Mouse (Mus musculus): ENCODE results near the gene Cabp4. TPM values are rescaled to one million over a fixed set of nuclear protein-coding genes. Genes with fewer than 3 reads are reported as not detected.

The Cabp4 gene
- polyA plus RNA-seq, 1 experiment, result 0.51 TPM

- H3K9me3 ChIP-seq, result no peaks in the 10 kb centered on the region
- H3K4me1 ChIP-seq, result peaks cover 97% of the 10 kb centered on the region
- peak overlapping the region; percentile 95 for H3K4me3 ChIP-seq (replicated peaks)
- H3K27me3 ChIP-seq (replicated peaks), result no peaks in the 10 kb centered on the region
- peaks cover 56% of the 10 kb centered on the region for H3K36me3 ChIP-seq (replicated peaks; ENCODE audit: low read length)
- TF ChIP-seq GATA1 (IDR thresholded peaks at IDR 0.05; ENCODE audit: borderline replicate concordance, low read length), result no peak
- TF ChIP-seq FLI1 (IDR thresholded peaks at IDR 0.05; ENCODE audit: low read length), result no peak
Measured at GRCm38 (mm10) chr19:4119716-4120487, 23.9 kb downstream of the Cabp4 start.

- H3K4me1 ChIP-seq, result peaks cover 97% of the 10 kb centered on the region
- H3K4me3 ChIP-seq (replicated peaks), result no peak overlapping the region
Measured at GRCm38 (mm10) chr19:4118350-4118749, 25.5 kb downstream of the Cabp4 start.

DNA sequence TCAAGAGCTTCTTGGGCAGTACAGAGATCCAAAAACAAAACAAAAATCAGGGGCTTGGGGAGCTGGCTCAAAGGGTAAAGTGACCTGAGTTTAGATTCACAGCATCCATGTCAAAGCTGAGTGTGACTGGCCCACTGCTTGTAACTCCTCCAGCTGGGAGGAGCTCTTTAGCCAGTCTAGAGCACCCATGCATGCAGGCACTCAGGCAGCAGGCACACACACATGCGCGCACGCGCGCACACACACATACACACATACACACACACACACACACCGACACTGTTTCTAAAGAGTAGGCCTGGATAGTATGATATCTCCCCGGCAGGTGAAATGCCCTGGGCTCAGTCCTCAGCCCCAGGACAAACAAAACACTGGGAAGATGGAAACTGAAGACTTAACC is 26.8 kb downstream of the Cabp4 start:
- H3K4me3 ChIP-seq (replicated peaks), result no peak overlapping the region
- H3K4me1 ChIP-seq, result peaks cover 97% of the 10 kb centered on the region
- no peaks in the 10 kb centered on the region for H3K9me3 ChIP-seq
- no peaks in the 10 kb centered on the region for H3K27me3 ChIP-seq (replicated peaks)
- H3K36me3 ChIP-seq (replicated peaks; ENCODE audit: low read length), result peaks cover 85% of the 10 kb centered on the region
- TF ChIP-seq FLI1 (IDR thresholded peaks at IDR 0.05; ENCODE audit: low read length), result no peak
- TF ChIP-seq GATA1 (IDR thresholded peaks at IDR 0.05; ENCODE audit: borderline replicate concordance, low read length), result no peak

More at GRCm38 (mm10) chr19:4118350-4118749, 25.5 kb downstream of the Cabp4 start:
- TF ChIP-seq FLI1 (IDR thresholded peaks at IDR 0.05; ENCODE audit: low read length) (no peak), GATA1 (IDR thresholded peaks at IDR 0.05; ENCODE audit: borderline replicate concordance, low read length) (no peak)
- H3K9me3 ChIP-seq, result no peaks in the 10 kb centered on the region
- H3K36me3 ChIP-seq (replicated peaks; ENCODE audit: low read length), result peaks cover 72% of the 10 kb centered on the region
- no peaks in the 10 kb centered on the region for H3K27me3 ChIP-seq (replicated peaks)

GRCm38 (mm10) chr19:4115816-4116215 is 28.0 kb downstream of the Cabp4 start:
- Histone ChIP-seq H3K4me1 (peaks cover 100% of the 10 kb centered on the region), H3K36me3 (replicated peaks; ENCODE audit: low read length) (peaks cover 97% of the 10 kb centered on the region), H3K27me3 (replicated peaks) (no peaks in the 10 kb centered on the region), H3K9me3 (no peaks in the 10 kb centered on the region), H3K4me3 (replicated peaks) (no peak overlapping the region)
- TF ChIP-seq GATA1 (IDR thresholded peaks at IDR 0.05; ENCODE audit: borderline replicate concordance, low read length), result no peak
- TF ChIP-seq FLI1 (IDR thresholded peaks at IDR 0.05; ENCODE audit: low read length), result no peak

DNA sequence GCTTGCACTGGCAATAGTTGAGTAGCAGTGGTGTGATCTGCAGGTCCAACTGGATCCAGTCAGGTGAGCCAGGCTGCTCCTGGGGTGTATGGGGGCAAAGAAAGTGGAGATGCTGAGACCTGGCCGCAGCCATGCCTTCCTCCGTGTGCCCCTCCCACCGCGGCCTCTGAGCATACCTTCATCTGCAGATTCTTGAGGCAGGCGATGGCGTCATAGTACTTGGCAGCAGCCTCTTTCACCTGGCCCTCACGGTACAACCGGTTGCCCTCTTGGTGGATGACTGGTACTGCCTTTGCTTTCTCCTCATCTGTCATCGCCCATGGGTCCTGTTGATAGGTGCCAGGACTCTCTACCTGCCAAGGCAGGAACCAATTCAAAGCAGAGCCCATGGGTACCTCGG is 28.7 kb downstream of the Cabp4 start:
- H3K4me3 ChIP-seq (replicated peaks), result peak overlapping the region; percentile 88
- H3K36me3 ChIP-seq (replicated peaks; ENCODE audit: low read length), result peaks cover 99% of the 10 kb centered on the region
- H3K4me1 ChIP-seq, result peaks cover 100% of the 10 kb centered on the region
- no peaks in the 10 kb centered on the region for H3K27me3 ChIP-seq (replicated peaks)
- TF ChIP-seq GATA1 (IDR thresholded peaks at IDR 0.05; ENCODE audit: borderline replicate concordance, low read length), result no peak
- TF ChIP-seq FLI1 (IDR thresholded peaks at IDR 0.05; ENCODE audit: low read length), result no peak
- H3K9me3 ChIP-seq, result no peaks in the 10 kb centered on the region

DNA sequence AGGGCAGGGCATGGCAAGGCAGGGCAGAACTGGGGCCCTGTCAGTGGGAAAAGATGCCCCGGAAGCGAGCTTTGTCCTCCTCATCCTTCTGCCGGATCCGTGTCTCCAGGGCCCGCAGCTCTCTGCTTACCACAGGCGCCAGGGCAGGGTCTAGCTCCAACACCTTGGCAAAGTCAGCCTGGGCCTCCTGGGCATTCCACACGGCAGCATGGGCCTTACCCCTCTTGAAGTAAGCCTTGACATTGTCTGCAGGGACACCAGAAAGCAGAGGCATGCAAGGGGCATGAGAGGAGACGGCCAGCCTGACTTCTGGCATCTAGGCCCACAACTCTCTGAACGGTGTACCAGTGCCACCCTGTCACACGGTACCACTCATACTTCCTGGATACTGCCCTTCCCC is 29.3 kb downstream of the Cabp4 start:
- Histone ChIP-seq H3K4me3 (replicated peaks) (peak overlapping the region; percentile 88), H3K4me1 (peaks cover 100% of the 10 kb centered on the region), H3K27me3 (replicated peaks) (no peaks in the 10 kb centered on the region), H3K9me3 (no peaks in the 10 kb centered on the region), H3K36me3 (replicated peaks; ENCODE audit: low read length) (peaks cover 99% of the 10 kb centered on the region)
- TF ChIP-seq FLI1 (IDR thresholded peaks at IDR 0.05; ENCODE audit: low read length), result no peak
- no peak for TF ChIP-seq GATA1 (IDR thresholded peaks at IDR 0.05; ENCODE audit: borderline replicate concordance, low read length)

GRCm38 (mm10) chr19:4113806-4114230 is 30.0 kb downstream of the Cabp4 start:
- H3K4me3 ChIP-seq (replicated peaks), result peak overlapping the region; percentile 88
- H3K4me1 ChIP-seq, result peaks cover 95% of the 10 kb centered on the region
- no peaks in the 10 kb centered on the region for H3K9me3 ChIP-seq
- no peak for TF ChIP-seq FLI1 (IDR thresholded peaks at IDR 0.05; ENCODE audit: low read length)
- no peak for TF ChIP-seq GATA1 (IDR thresholded peaks at IDR 0.05; ENCODE audit: borderline replicate concordance, low read length)
- peaks cover 100% of the 10 kb centered on the region for H3K36me3 ChIP-seq (replicated peaks; ENCODE audit: low read length)
- no peaks in the 10 kb centered on the region for H3K27me3 ChIP-seq (replicated peaks)

DNA sequence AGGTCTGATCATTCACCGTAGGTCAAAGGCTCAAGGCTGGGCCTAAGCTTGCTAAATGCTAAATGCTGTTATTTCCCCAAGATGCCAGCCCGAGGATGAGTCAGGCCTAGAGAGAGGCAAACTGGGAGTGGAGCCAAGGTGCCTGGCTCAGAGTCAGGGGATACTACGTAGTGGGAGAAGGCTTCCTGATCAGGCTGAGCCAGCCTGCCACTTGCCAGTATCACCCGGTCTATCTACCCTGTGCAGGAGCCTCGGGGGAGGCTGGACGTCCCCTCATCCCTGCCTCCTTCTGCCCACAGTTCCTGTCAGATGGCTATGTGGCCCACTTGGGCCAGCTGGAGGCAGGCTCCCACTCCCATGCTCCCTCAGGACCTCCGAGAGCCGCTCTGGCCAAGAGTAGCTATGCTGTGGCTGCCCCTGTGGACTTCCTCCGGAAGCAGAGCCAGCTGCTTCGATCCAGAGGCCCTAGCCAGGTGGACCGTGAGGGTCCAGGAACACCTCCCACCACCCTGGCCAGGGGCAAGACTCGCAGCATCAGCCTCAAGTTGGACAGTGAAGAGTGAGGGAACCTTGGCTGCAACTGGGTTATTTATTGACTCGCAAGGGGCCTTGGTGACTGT is 30.5 kb downstream of the Cabp4 start:
- H3K27me3 ChIP-seq (replicated peaks), result no peaks in the 10 kb centered on the region
- H3K9me3 ChIP-seq, result no peaks in the 10 kb centered on the region
- H3K4me1 ChIP-seq, result peaks cover 93% of the 10 kb centered on the region
- peaks cover 100% of the 10 kb centered on the region for H3K36me3 ChIP-seq (replicated peaks; ENCODE audit: low read length)
- TF ChIP-seq FLI1 (IDR thresholded peaks at IDR 0.05; ENCODE audit: low read length) (peak; percentile 62; the same call in 1 of the 2 replicates), GATA1 (IDR thresholded peaks at IDR 0.05; ENCODE audit: borderline replicate concordance, low read length) (peak; percentile 98)
- H3K4me3 ChIP-seq (replicated peaks), result peak overlapping the region; percentile 88

- Histone ChIP-seq H3K36me3 (replicated peaks; ENCODE audit: low read length) (peaks cover 100% of the 10 kb centered on the region), H3K9me3 (no peaks in the 10 kb centered on the region), H3K4me1 (peaks cover 91% of the 10 kb centered on the region), H3K4me3 (replicated peaks) (peak overlapping the region; percentile 88), H3K27me3 (replicated peaks) (no peaks in the 10 kb centered on the region)
- TF ChIP-seq GATA1 (IDR thresholded peaks at IDR 0.05; ENCODE audit: borderline replicate concordance, low read length) (no peak), FLI1 (IDR thresholded peaks at IDR 0.05; ENCODE audit: low read length) (no peak)
Measured at GRCm38 (mm10) chr19:4112063-4112960, 31.5 kb downstream of the Cabp4 start.
